Mouse (Mus musculus): Measurements from ENCODE around the gene Asna1.

Gene Asna1

DNA sequence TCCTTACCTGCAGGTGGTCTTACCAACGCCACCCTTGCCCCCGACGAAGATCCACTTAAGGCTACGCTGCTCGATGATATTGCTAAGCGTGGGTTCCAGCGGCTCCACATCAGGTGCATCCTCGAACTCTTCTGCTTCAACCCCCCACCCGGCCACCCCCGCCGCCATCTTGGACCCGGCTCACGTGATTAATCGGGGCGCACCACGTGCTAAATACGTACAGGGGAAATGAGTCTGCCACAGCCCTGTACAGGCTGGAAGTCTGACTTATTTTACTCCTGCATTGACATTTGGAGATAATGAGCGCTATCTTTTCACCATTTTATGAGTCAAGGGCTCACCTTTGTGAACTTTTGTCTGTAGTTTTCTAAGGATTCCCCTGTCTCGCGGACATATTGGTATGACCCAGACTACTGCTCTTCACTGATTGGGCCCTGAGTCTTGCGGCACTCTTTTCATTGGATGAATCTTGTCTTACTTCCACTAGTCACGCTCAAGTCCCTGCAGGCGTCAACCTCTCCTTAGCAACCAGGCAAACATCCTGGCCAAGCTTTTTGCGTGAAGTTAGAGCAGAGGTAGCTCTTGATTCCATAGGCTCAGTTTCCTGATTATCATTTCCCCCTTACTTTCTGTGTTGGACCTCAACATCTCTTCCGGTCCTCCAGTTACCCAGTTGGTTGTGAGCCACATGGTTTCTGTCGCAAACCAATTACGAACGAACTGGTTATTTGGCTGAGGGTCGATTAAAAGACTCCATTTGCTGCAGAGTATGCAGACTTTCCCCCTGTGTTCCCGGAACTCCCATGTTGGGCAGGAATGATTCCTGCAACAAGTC, at the start of gene Asna1:
TSS of gene Asna1 (minus strand) at position 184 of the 835 bp plus-strand sequence.
- DNase-seq: peak; percentile 85

DNA sequence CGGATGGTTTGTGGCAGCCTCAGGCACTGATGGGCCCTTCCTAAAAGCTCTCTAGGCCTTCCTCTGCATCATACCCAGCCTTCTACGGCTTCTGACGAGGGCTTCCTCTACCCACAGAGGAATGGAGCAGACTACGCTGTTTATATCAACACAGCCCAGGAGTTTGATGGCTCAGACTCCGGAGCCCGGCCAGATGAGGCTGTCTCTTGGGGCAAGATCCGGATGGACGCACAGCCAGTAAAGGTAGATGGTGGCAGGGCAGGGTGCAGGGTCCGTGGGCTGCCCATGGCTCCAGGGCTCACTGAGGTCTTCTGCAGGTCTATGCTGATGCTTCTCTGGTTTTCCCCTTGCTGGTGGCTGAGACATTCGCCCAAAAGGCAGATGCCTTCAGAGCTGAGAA, 49.5 kb upstream of the Asna1 start:
- DNase-seq: no peak

DNA sequence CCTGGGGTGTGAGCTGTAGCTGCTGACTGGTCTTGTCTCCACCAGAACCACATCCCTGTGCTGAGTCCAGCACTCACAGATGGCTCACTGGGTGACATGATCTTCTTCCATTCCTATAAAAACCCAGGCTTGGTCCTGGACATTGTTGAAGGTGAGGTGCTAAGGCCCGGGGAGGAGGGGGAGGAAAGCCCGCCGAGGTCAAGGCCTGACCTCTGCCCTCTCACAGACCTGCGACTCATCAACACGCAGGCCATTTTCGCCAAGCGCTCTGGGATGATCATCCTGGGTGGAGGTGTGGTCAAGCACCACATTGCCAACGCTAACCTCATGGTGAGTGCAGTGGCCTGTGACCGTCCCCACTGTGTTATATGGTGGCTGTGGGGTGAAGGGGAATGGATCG, 49.1 kb upstream of the Asna1 start:
- DNase-seq: no peak

DNA sequence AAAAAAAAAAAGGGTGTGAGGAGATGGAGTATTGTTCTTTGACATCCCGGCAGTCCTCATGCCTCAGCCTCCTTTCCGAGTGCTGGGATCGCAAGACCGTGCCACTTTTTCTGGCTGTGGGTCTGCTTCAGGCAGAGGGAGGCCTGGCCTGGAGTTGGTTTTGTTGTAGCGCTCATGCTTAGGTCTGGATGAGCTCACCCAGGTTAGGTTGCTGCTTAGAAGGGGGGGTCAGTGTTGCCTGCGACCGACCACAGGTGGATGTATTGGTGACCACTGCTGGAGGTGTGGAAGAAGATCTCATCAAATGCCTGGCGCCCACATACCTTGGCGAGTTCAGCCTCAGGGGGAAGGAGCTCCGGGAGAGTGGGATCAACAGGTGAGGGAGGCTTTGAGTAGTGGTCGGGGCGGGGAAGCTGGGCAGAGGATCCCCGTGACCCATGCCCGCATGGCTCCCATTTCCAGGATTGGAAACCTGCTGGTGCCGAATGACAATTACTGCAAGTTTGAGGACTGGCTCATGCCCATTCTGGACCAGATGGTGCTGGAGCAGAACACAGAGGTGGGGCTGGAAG, 48.0 kb upstream of the Asna1 start:
- no peak for DNase-seq

DNA sequence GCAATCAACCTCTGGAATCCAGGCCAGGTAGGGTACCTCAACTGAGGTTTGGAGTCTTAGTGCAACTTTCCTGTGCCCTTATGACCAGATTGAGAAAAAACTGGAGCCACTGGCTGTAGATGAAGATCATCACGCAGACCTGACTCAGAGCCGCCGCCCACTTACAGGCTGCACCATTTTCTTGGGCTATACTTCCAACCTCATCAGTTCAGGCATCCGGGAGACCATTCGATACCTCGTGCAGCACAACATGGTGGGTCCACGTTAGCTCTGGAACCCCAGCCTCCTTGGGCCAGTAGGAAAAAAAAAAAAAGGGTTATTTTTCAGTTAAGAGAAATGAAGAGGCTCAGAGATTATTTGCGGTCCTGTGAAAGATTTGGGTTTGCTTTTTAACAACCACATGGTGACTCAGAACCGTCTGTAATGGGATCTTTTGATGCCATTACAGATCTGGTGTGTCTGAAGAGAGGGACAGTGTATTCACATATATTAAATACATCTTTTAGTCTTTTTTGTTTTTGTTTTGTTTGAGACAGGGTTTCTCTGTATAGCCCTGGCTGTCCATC, 47.4 kb upstream of the Asna1 start:
- no peak for DNase-seq

DNA sequence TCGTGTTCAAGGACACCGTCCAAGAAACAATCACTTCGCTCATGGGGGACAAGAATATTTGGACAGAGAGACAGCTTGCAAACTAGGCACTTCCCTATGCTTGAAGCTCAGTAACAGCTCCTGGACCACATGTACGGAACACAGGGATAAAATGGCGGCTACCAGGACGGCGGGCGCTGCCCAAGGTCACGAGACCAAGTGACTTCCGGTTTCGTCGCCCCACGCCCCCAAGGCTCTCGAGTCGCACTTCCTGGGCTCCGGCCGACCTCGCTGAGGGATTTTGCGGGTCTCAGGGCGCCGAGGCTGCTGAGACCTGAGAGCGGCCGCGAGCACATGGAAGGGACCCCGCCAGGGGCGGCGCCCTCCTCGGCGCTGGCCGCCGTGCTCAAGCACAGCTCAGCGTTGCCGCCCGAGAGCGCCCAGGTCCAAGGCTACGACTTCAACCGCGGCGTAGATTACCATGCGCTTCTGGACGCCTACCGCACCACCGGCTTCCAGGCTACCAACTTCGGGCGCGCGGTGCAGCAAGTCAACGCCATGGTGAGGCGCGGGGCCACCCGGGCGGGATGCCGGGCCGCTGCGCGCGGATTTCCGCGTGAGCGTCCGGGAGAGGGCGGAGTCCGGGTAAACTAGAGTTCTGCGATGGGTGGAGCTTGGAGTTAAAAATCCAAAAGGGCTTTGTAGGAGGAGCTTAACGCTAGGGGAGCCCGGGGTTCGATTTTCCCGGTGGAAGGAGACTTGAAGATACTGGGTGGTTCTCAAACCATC, 46.6 kb upstream of the Asna1 start, which contains the start of gene Dhps:
TSS of gene Dhps (plus strand) at position 244 of the 768 bp plus-strand sequence.
- DNase-seq: peak; percentile 92

DNA sequence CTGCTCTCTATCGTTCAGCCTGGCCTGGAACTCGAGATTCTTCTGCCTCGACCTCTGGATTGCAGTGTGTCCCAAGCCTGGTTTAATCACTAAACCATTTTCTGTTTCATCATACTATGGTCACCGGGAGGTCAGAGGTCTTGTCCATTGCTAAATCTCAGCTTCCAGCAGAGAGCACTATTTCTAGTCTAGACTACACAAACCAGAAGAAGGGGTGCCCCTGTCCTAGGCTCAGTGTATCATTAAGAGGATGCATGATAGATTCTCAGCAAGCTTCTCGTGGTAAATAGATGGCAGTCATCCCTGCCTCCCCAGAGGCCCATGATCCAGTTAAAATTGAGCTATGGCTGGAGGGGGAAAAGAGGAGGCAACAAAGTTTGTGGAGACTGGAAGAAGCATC, 46.0 kb upstream of the Asna1 start:
- DNase-seq: no peak

DNA sequence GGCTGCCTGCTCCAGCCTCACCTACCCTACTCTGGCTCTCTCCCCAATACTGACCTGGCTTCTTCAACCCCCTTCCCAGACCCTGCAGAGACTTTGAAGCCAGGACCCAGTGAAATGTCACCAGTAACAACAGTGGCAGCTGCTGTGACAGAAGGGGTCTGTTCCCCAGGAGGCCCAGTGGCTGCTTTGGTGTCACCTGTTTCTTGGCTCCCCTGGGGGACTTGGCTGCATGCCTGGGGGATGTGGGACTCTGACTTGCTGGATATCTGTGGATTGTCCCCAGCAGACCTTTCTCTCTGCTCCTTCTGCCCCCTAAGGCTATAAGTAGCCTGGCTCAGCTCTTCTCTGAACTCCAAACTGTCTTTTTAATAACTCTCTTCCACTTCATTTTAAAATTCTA, 42.9 kb upstream of the Asna1 start, which contains the start of gene Gm5741:
TSS of gene Gm5741 (minus strand) at position 1 of the 400 bp plus-strand sequence.
- no peak for DNase-seq

DNA sequence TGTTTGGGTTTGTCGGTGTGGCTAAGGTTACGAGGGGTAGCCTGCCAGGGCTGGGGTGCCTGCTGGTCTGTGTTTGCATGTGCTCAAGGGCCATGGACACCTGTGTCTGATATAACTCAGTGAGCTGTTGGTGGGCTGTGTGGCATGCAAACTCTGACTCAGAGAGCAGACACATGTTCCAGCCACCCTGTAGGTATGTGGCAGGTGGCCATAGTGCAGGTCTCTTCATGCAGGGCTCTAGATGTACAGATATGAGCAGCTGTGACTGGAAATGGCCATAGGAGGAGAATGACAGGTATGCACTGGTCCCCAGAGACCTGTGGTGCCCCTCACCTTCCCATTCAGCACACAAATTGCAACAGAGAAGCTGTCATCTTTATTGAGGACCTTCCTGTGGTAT, 42.1 kb upstream of the Asna1 start:
- DNase-seq: no peak

DNA sequence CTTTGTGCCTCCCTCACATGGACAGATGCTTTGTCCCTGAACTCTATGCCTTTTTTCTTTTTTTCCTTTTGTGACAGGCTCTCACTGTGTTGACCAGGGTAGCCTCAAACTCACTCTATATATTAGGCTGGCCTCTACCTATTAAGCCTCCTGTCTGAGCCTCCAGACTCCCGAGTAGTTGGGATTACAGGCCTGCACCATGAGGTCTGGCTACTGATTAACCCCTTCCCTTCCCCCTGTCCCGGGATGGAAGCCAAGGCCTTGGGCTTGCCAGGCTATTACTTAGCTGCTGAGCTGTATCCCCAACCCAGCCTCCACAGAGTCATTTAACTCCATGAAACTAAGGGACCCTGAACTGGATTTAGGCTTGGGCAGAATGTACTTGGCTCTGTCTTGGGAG, 40.1 kb upstream of the Asna1 start:
- DNase-seq: no peak

DNA sequence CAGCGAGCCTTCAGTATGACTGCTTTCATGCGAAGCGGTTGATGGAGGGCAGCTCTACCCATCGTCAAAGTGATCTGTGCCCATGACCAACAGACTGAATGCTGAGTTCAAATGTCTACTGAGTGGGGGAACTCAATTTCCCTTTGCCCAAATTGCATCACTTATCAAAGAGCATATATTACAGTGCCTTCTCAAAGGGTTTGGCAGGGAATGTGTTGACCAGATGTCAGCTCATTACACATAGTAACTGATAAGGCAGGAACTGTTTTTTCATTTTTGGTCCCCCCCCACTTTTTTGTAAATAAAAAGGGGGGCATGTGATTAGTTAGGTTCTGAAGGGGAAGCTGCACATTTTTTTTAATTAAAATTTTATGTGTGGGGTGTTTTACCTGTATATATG, 37.5 kb upstream of the Asna1 start:
- DNase-seq: no peak

DNA sequence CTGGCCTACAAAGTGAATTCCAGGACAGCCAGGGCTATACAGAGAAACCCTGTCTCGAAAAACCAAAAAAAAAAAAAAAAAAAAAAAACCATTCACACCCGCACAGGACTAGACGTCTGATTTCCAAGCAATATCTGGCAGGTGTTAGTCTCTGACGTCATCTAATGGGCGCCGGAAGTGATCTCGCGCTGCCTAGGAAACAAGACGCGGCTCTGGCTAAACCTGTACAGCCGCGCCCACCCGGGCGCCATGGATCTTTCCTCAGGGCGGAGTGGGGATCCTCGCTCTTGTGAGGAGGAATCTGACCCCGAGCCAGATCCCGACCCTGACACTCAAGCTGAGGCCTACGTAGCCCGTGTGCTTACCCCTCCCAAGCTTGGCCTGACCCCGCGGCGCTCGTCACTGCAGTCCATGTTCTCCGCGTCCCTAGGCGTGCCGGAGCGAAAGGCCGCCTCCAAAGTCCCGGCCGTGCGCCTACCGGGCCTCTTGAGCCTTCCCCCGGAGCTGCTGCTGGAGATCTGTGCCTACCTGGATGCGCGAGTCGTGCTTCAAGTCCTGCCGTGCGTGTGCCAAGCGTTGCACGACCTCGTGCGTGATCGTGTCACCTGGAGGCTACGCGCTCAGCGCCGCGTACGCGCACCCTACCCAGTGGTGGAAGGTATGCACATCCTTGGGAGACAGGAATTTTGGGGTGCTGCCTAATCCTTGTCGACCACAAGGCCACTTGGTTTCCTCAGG, 35.0 kb upstream of the Asna1 start, which contains the start of gene Fbxw9:
TSS of gene Fbxw9 (plus strand) at position 177 of the 738 bp plus-strand sequence.
- DNase-seq: peak; percentile 91

DNA sequence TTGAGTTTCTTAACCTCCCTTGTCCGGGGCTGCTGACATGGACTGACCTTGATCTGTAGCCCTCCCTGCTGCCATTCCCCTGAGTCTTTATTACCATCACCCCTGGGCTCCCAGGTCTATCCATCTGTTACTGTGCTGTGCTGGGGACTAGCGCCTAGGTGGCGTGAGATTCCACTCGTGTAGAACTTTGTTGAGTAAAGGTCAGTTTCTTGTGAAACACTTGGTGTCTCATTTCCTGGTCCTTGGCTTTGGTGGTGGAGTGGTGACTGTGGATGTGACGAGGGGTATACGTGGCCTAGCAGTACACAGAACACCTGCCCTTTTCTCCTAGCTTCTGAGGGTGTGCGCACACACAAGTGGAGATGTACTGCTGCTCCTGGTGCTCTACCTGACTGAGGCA, 32.3 kb upstream of the Asna1 start:
- no peak for DNase-seq

DNA sequence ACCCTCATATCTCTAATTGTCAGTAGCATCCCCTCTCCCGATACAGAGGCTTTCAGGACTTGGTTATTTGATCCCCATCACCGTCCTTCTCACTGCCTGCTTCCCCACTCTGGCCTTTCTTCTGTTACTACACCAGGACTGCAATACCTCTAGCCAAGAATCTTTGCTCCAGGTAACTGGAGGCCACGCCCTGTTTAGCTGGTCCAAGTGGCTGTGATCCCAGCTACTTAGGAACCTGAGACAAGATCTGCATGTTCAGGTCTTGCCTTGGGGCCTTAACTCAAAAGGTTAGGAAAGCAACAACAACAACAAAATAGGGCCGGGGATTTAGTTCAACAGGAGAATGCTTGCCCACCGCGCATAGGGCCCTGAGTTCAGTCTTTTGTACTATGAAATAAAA, 18.5 kb upstream of the Asna1 start:
- no peak for DNase-seq

DNA sequence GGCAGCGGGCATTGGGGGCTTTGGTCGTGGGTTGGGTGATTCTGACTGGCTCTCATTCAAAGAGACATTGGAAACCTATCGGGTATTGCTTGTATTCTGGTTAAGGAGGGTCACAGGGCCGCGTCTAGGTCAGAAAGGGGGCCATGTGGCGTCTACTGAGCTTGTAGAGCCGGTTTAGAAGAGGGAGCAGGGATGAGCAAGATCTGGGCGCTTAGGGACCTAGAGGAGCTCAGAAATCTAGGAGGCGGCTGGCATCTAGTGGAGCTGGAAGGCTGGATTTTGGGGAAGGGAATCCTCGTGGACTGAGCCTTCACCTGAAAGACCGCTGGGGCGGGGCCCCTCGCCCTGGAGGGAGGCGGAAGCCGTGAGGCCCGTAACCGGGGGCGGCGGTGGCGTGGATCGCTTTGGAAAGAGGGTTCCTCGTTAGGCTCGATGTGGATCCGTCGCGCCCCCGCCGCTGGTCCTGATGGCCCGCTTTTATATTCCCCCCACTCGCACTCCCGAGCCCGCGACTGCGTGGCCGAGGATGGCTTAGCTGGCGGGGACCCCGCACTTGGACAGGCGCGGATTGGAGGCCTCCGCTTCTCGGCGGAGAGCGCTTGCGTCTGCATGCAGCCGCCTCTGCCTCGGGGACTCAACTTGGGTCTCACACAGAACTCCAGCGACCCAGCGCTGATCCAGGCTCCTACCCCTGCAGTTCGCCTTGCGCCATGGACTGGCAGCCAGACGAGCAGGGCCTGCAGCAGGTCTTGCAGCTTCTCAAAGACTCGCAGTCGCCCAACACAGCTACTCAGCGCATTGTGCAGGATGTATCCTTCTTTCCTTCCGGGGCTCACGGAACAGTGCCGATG, 12.8 kb upstream of the Asna1 start:
- peak; percentile 68 for DNase-seq

DNA sequence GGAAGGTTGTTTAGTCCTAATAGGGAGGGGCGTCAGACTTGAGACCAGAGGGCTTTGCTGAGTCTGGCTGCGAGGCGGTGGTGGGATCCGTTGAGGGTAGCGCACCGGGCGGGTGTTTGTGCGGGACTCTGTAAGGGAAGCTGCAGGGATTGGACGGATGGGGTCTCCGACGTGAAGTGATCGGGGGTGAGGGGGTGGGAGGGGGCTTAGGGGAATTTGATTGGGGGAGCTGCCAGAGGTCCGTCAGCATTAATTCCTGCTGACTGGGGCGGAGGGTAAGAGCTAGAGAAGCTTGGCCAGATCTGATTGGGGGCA, 12.2 kb upstream of the Asna1 start:
- DNase-seq: no peak

DNA sequence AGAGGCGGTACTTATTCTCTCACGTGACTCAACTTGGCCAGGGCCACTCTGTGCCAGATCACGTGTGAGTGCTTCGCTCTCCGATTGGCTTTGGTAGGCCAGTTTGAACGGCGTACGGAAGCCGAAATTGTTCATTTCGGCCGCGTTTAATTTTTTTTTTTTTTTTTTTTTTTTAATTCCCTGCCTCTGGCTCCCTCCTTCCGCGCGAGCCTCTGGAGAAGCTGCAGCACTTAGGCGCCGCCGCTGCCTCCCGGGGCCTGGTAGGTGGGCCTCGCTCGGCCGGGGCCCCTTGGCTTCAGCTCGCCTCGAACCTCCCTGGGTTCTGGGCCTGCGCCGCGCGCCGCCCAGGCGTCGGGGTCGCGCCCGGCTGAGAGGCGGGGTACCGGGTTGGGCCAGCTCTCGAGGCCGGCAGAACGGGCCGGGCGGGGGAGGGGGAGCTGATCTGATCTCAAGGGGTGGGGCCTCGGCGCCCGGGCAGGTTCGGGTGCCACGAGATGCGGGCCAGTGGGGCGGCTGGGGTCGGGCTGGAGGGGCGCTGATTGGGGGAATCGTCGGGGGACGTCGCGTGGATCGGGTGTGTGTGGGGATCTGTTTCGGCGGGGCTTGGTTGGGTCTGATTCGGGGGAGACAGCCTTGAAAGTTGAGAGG, 11.8 kb upstream of the Asna1 start, which contains the start of gene Tnpo2:
TSS of gene Tnpo2 (plus strand) at position 198 of the 648 bp plus-strand sequence.
- peak; percentile 95 for DNase-seq

DNA sequence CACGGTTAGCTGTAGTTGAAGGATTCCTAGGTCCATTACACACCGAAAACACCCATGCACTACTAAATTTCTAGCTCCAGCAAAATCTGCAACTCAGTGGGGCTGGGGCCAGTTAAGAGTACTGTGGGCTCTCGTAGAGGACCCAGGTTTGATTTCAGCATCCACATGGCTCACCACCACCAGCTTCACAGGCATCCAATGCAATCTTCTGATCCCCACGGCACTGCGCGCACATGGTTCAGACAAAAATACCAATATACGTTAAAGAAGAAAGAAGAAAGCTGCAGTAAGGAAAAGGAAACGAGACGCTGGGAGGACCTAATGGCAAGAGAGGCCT, 11.3 kb upstream of the Asna1 start:
- DNase-seq: no peak

DNA sequence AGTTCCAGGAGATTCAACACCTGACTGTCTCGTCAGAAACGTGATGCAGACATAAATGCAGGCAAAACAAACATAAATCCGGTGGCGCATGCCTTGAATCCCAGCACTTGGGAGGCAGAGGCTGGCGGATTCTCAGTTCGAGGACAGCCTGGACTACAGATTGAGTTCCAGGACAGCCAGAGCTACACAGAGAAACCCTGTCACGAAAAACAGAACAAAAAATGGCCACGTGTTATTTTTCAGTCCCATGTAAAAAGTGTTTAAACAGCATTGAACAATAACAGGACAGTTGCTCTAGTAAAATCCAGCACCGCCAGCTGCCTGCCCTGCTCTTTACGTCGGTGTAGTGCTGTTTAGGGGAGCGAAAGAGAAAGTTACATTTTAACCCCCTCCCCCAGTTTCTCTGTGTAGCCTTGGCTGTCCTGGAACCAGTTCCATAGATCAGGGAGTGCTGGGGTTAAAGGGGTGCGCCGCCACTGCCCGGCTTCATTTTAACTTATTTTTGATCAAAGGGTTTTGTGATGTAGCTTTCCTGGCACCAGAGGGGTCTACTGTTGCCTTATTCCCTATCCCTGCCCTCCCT, 10.7 kb upstream of the Asna1 start:
- DNase-seq: peak; percentile 59

DNA sequence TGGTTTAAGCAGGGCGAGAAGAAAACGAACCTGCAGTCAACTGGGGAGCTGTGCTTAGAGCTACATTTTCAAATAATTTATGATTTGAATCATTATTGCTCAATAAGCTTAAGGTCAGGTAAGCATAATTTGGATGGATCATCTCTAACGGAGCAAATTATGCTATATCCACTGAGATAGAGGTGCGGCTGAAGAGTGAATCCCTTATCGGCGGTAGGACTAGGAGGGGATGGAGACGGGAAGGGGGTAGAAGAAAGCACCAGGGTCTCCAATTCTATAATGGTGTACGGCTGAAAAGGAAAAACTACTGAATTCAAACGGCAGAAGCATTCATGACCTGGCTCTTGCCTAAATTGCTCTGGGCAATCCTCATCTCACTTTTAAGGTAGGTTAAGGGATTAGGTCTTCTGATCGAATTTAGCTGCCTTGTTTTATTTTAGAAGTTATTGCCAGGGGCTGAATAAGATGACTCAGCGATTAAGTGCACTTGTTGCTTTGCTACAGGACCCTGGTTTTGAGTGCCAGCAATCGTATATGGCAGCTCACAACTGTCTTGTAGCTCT, 10.2 kb upstream of the Asna1 start:
- peak; percentile 56 for DNase-seq
